Mouse (Mus musculus) forebrain, embryonic 12.5 days (tissue): ENCODE measurements around the gene Ctsk. TPM values are rescaled to one million over a fixed set of nuclear protein-coding genes. Genes with fewer than 3 reads are reported as not detected.

Experiments
- polyA plus RNA-seq: library from polyadenylated mRNA; unstranded; fragments of >200 nt; fragmentation: Nextera tagmentation; extraction: Ambion mirVana; gene quantifications from 2 replicates; pipeline ENCODE4 v1.2.1, GENCODE M21; 2016

Ctsk gene
- polyA plus RNA-seq, 1 experiment from 2014 or later: 8.1 TPM

Other genes with a start within 250 kb of the Ctsk start
- 0.42 and 0.63 TPM in 2 replicates for gene Bnipl, start 248.1 kb upstream of the Ctsk start, polyA plus RNA-seq
- 37.4 and 39.8 TPM in 2 replicates for gene Mindy1, start 217.9 kb upstream of the Ctsk start, polyA plus RNA-seq
- gene Prune1, start 217.2 kb upstream of the Ctsk start, polyA plus RNA-seq: 30.0 and 30.9 TPM in 2 replicates
- gene Anxa9, start 192.1 kb upstream of the Ctsk start, polyA plus RNA-seq: 1.1 and 1.4 TPM in 2 replicates
- 109 and 111 TPM in 2 replicates for gene Cers2, start 184.5 kb upstream of the Ctsk start, polyA plus RNA-seq
- 66.2 and 70.2 TPM in 2 replicates for gene Setdb1, start 142.1 kb upstream of the Ctsk start, polyA plus RNA-seq
- gene 4930558C23Rik, start 96.4 kb upstream of the Ctsk start, polyA plus RNA-seq: not detected in 2 replicates
- 31.2 and 32.6 TPM in 2 replicates for gene Arnt, start 64.9 kb upstream of the Ctsk start, polyA plus RNA-seq
- 6.2 and 6.5 TPM in 2 replicates for gene Ctss, start 27.5 kb downstream of the Ctsk start, polyA plus RNA-seq
- gene Hormad1, start 60.4 kb downstream of the Ctsk start, polyA plus RNA-seq: not detected in 2 replicates
- gene Golph3l, start 89.7 kb downstream of the Ctsk start, polyA plus RNA-seq: 33.8 and 36.4 TPM in 2 replicates
- 102 and 104 TPM in 2 replicates for gene Ensa, start 125.7 kb downstream of the Ctsk start, polyA plus RNA-seq
- gene Mcl1, start 159.5 kb downstream of the Ctsk start, polyA plus RNA-seq: 69.3 and 74.0 TPM in 2 replicates
- gene Adamtsl4, start 188.7 kb downstream of the Ctsk start, polyA plus RNA-seq: 0.65 and 1.1 TPM in 2 replicates
- 13.2 and 14.5 TPM in 2 replicates for gene Ecm1, start 240.3 kb downstream of the Ctsk start, polyA plus RNA-seq